22 mouse cellular contexts compared by ENCODE assay signal in genomic region chr4:130243621-130244020, GRCm38 (mm10). TPM values are rescaled to one million over a fixed set of nuclear protein-coding genes. Genes with fewer than 3 reads are reported as not detected.
"Had no signal": no experiment of that assay in that cellular context is flagged by ENCODE, and none has a peak within 500 bp of the region (broad histone marks: within the 10 kb centered on the region; RNA-seq: fewer than 3 reads in every experiment).

No protein-coding gene starts in this region.

RNA-seq across cellular contexts. Expression of gene Gm853, which starts 21.4 kb away (rescaled TPM):
- polyA plus RNA-seq: limb, embryonic 10.5 days; limb, embryonic 11.5 days; limb, embryonic 12.5 days; limb, embryonic 13.5 days; limb, embryonic 15.5 days; liver, adult 2 months; liver, embryonic 11.5 days; lung, adult 2 months; lung, embryonic 14.5 days; lung, embryonic 15.5 days; lung, embryonic 16.5 days; lung, postnatal 0 days; macrophage; midbrain, embryonic 11.5 days; midbrain, embryonic 12.5 days; midbrain, embryonic 14.5 days; midbrain, embryonic 16.5 days; midbrain, postnatal 0 days; myocyte; neural tube, embryonic 11.5 days; neural tube, embryonic 12.5 days; neural tube, embryonic 13.5 days had no signal

RNA-seq across cellular contexts. Expression of gene Serinc2, which starts 35.4 kb away (rescaled TPM):
- polyA plus RNA-seq: macrophage had no signal
